Mouse (Mus musculus): Measurements from ENCODE around the gene Scyl1. TPM values are rescaled to one million over a fixed set of nuclear protein-coding genes. Genes with fewer than 3 reads are reported as not detected.
"Not testable (repeated sequence)": the region's sequence is repeated elsewhere in the genome, so short reads cannot be mapped to it uniquely, and the experiment has no call there.

Gene Scyl1
- polyA plus RNA-seq, 1 experiment from 2014 or later: 83.6 TPM

GRCm38 (mm10) chr19:5794771-5795576, 23.8 kb upstream of the Scyl1 start:
- no peak overlapping the region for H3K4me2 ChIP-seq
- no peaks in the 10 kb centered on the region for H3K9me3 ChIP-seq
- H3K9ac ChIP-seq: no peak overlapping the region
- WGBS: 29% methylated on average over 5 of the region's 5 CpGs
- H3K27me3 ChIP-seq: no peaks in the 10 kb centered on the region
- H3K36me3 ChIP-seq: peaks cover 44% of the 10 kb centered on the region
- H3K4me3 ChIP-seq: no peak overlapping the region; the same call in 1 of the 2 replicates
- peak overlapping the region; percentile 69 for H3K27ac ChIP-seq
- ATAC-seq (ENCODE audit: borderline replicate concordance, extremely low read depth, low FRiP score, low TSS enrichment): 0 out of 2 replicates have a peak, but pooled peaks have one; percentile 10
- peaks cover 25% of the 10 kb centered on the region for H3K4me1 ChIP-seq

GRCm38 (mm10) chr19:5793917-5794770, 22.9 kb upstream of the Scyl1 start:
- peaks cover 44% of the 10 kb centered on the region for H3K36me3 ChIP-seq
- H3K27me3 ChIP-seq, H3K9ac ChIP-seq, H3K9me3 ChIP-seq, H3K4me2 ChIP-seq, H3K4me3 ChIP-seq: not testable (repeated sequence)
- ATAC-seq (ENCODE audit: borderline replicate concordance, extremely low read depth, low FRiP score, low TSS enrichment): peak; percentile 51; the same call in 1 of the 2 replicates
- H3K27ac ChIP-seq: peak overlapping the region; percentile 69
- H3K4me1 ChIP-seq: peaks cover 25% of the 10 kb centered on the region
- WGBS: 14% methylated on average over 7 of the region's 7 CpGs

DNA sequence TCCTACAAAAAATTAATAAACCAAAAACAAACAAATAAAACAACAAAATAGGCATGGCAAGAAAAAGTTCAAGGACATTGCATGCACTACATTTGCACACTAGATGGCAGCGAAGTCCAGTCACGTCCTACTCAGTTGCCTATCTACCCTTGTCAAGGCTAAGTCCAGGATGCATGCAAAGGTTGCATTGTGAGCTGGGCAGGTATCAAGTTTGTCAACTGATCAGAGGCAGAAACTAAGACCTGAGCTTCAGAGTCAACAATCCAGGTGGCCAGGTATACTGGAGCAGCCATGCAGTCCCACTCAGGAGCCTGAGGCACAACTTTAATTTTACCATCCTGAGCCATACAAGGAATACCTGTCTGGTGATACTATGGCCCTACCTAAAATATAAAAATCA, 21.9 kb upstream of the Scyl1 start:
- Histone ChIP-seq H3K9me3 (no peaks in the 10 kb centered on the region), H3K4me3 (no peak overlapping the region), H3K4me2 (no peak overlapping the region), H3K27ac (no peak overlapping the region), H3K36me3 (peaks cover 35% of the 10 kb centered on the region), H3K27me3 (no peaks in the 10 kb centered on the region), H3K9ac (no peak overlapping the region), H3K4me1 (peaks cover 25% of the 10 kb centered on the region)
- WGBS: 4% methylated on average over 2 of the region's 2 CpGs
- peak; percentile 66; the same call in 1 of the 2 replicates for ATAC-seq (ENCODE audit: borderline replicate concordance, extremely low read depth, low FRiP score, low TSS enrichment)

GRCm38 (mm10) chr19:5791329-5791728, 20.1 kb upstream of the Scyl1 start:
- Histone ChIP-seq H3K4me1 (peaks cover 24% of the 10 kb centered on the region), H3K27me3 (no peaks in the 10 kb centered on the region), H3K4me2 (no peak overlapping the region), H3K9me3 (no peaks in the 10 kb centered on the region), H3K9ac (no peak overlapping the region), H3K4me3 (no peak overlapping the region), H3K27ac (no peak overlapping the region), H3K36me3 (peaks cover 17% of the 10 kb centered on the region)
- ATAC-seq (ENCODE audit: borderline replicate concordance, extremely low read depth, low FRiP score, low TSS enrichment): no peak
- 72% methylated on average over 4 of the region's 4 CpGs for whole genome bisulfite sequencing

GRCm38 (mm10) chr19:5789066-5789465, 17.8 kb upstream of the Scyl1 start:
- Histone ChIP-seq H3K36me3 (no peaks in the 10 kb centered on the region), H3K9me3 (no peaks in the 10 kb centered on the region), H3K27me3 (no peaks in the 10 kb centered on the region), H3K4me3 (no peak overlapping the region), H3K27ac (no peak overlapping the region), H3K4me2 (no peak overlapping the region), H3K9ac (no peak overlapping the region), H3K4me1 (peaks cover 14% of the 10 kb centered on the region)
- no peak for ATAC-seq (ENCODE audit: borderline replicate concordance, extremely low read depth, low FRiP score, low TSS enrichment)
- WGBS: 65% methylated on average over 5 of the region's 5 CpGs

DNA sequence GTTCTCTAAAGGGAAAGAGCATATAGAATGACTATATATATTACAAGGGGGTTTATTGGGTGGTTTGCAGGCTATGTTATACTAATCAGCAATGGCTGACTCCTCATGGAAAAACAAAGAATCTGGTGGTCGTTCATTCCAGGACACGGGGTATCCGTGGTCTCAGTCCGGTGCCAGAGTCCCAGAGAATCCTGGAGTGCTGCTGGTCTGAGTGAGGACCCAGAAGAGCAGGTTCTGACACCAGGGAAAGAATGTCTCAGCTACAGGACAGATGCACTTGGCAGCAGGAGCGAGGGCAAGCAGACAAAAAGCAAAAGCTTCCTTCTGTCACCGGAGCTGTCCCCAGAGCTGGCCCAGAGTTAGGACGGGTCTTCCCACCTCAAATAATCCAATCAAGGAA, 17.4 kb upstream of the Scyl1 start:
- no peak for ATAC-seq (ENCODE audit: borderline replicate concordance, extremely low read depth, low FRiP score, low TSS enrichment)
- no peaks in the 10 kb centered on the region for H3K27me3 ChIP-seq
- H3K9ac ChIP-seq: no peak overlapping the region
- peaks cover 14% of the 10 kb centered on the region for H3K4me1 ChIP-seq
- WGBS: 74% methylated on average over 7 of the region's 7 CpGs
- H3K27ac ChIP-seq: no peak overlapping the region
- H3K4me2 ChIP-seq: no peak overlapping the region
- H3K9me3 ChIP-seq: no peaks in the 10 kb centered on the region
- H3K4me3 ChIP-seq: no peak overlapping the region
- H3K36me3 ChIP-seq: no peaks in the 10 kb centered on the region

DNA sequence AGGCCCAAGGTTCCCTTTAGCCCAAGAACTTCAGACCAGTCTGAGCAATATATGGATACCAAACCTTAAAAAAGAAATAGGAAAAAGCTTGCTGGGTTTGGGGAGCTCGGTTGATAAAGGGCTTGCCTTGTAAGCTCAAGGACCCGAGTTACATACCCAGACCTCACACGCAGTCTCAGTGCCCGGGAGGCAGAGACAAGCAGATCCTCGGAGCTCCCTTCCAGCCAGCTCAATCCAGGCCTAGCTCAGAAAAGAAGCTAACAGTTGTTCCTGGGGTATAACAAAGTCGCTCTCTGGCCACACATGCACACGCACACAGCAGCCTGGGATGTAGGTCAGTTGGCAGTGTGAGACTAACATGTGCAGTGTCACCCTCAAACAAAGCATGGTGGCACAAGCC, 16.7 kb upstream of the Scyl1 start:
- WGBS: 81% methylated on average over 7 of the region's 7 CpGs
- H3K9me3 ChIP-seq: no peaks in the 10 kb centered on the region
- 0 out of 2 replicates have a peak overlapping the region, but pooled peaks have one; percentile 42 for H3K27ac ChIP-seq
- H3K36me3 ChIP-seq: no peaks in the 10 kb centered on the region
- H3K4me1 ChIP-seq: peaks cover 14% of the 10 kb centered on the region
- no peak for ATAC-seq (ENCODE audit: borderline replicate concordance, extremely low read depth, low FRiP score, low TSS enrichment)
- no peaks in the 10 kb centered on the region for H3K27me3 ChIP-seq
- H3K9ac ChIP-seq: no peak overlapping the region
- H3K4me3 ChIP-seq: no peak overlapping the region
- H3K4me2 ChIP-seq: no peak overlapping the region

DNA sequence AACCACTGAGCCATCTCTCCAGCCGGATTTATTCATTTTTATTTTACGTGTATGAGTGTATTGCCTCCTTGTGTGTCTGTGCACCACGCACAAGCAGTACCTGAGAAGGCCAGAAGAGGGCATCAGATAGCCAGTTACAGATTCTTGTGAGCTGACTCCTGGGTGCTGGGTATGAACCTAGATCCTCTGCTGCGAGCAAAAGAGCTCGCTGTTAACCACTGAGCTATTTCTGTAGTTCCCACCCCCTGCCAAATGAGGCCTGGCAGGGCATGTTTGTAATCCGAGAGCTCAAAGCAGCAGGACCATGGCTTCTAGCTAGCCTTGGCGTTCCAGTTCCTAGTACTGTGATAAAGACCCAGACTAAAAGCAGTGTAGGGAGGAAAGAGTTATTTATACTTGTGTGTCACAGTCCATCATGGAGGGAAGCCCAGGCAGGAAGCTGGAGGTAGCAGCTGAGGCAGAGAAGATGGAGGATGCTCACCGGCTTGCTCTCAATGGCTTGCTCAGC, 16.0 kb upstream of the Scyl1 start:
- no peaks in the 10 kb centered on the region for H3K27me3 ChIP-seq
- no peaks in the 10 kb centered on the region for H3K36me3 ChIP-seq
- H3K9ac ChIP-seq: no peak overlapping the region
- peaks cover 15% of the 10 kb centered on the region for H3K4me1 ChIP-seq
- H3K4me2 ChIP-seq: no peak overlapping the region
- H3K27ac ChIP-seq: 0 out of 2 replicates have a peak overlapping the region, but pooled peaks have one; percentile 42
- H3K4me3 ChIP-seq: no peak overlapping the region
- ATAC-seq (ENCODE audit: borderline replicate concordance, extremely low read depth, low FRiP score, low TSS enrichment): peak; percentile 66
- H3K9me3 ChIP-seq: no peaks in the 10 kb centered on the region
- WGBS: 7% methylated on average over 8 of the region's 8 CpGs

DNA sequence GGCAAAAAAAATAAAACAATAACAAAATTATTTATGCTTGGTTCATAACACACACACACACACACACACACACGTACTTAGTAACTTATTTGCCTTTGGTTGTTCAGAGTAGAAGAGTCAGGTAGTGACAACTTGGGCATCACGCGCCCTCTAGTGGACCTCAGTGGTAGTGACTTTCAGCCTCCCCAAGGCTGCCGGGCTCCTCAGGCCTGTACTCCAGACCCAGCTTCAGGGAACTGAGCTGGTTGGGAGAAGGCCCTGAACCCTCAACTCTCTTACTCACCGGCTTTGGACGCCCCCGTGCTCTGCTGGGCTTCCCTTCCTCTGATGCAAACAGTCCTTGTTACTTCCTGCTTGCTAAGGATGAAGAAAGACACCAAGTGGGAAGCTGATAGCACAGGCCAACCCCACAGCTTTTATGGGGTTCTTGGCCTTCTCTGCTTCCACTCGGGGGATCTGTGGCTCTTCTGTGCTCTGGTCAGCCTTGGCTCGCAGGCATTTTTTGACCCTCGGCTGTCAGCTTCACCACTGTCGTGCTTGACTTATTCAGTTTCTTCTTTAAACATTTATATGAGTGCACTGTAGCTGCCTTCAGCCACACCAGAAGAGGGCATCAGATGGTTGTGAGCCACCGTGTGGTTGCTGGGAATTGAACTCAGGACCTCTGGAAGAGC, 15.4 kb upstream of the Scyl1 start:
- Histone ChIP-seq H3K27ac (peak overlapping the region; percentile 11; the same call in 1 of the 2 replicates), H3K4me2 (no peak overlapping the region), H3K9ac (no peak overlapping the region)

DNA sequence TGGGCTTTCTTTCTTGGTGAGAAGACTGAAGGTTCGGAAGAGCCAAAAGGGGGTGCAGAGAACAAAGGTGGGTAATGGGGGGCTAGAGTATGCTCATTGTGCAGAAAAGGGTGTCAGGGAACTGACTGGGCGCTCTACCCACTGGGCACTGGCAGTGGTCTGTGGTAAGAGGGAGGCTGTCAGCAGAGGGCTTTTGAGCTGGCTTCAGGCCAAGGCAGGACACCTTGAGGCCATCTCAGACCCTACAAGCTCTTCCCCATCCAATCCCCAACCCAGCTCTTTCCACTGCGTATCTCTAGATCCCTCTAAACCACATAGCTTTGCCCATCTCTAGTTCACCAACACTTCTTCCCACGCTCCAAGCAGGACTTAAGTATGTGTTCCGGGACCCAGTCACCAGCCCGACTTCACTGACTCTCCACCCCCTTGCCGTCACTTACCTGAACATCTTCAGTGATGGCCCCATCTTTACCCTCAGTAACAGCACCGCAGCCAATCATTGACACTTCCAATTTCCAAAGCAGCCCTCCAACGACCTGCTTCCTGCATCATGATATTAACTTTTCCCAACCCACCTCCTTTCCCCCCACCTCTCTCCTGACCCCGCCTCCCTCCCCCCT, 13.8 kb upstream of the Scyl1 start:
- peaks cover 24% of the 10 kb centered on the region for H3K4me1 ChIP-seq
- H3K27me3 ChIP-seq: no peaks in the 10 kb centered on the region
- no peak overlapping the region for H3K27ac ChIP-seq
- WGBS: 49% methylated on average over 10 of the region's 10 CpGs
- H3K9me3 ChIP-seq: no peaks in the 10 kb centered on the region
- ATAC-seq (ENCODE audit: borderline replicate concordance, extremely low read depth, low FRiP score, low TSS enrichment): no peak
- H3K4me2 ChIP-seq: no peak overlapping the region
- H3K9ac ChIP-seq: no peak overlapping the region
- H3K4me3 ChIP-seq: no peak overlapping the region
- H3K36me3 ChIP-seq: no peaks in the 10 kb centered on the region

More for the DNA sequence above, 15.4 kb upstream of the Scyl1 start:
- H3K36me3 ChIP-seq: no peaks in the 10 kb centered on the region
- no peak overlapping the region for H3K4me3 ChIP-seq
- no peaks in the 10 kb centered on the region for H3K27me3 ChIP-seq
- 7% methylated on average over 12 of the region's 12 CpGs for WGBS
- H3K4me1 ChIP-seq: peaks cover 21% of the 10 kb centered on the region
- no peaks in the 10 kb centered on the region for H3K9me3 ChIP-seq
- ATAC-seq (ENCODE audit: borderline replicate concordance, extremely low read depth, low FRiP score, low TSS enrichment): peak; percentile 84

DNA sequence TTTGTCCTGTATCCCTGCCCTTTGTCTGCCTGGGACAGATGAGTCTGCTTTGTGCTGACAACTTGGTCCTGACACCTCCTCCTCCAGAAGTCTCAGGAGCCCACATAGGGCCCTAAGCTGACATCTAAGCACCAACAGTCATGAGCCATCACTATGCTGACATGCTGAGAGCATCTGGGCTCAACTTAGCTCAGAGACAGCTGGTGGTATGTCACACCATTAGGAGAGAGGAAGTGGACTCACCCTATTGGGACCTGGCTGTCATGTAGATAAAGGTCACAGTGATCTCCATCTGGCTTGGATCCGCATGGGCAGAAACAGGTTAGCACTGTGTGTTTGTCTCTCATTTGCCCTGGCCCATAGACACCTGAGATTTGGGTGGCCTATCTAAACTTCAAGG, 10.9 kb upstream of the Scyl1 start:
- Histone ChIP-seq H3K27ac (peak overlapping the region; percentile 61), H3K4me1 (peaks cover 20% of the 10 kb centered on the region), H3K4me3 (no peak overlapping the region), H3K9ac (no peak overlapping the region), H3K36me3 (no peaks in the 10 kb centered on the region), H3K27me3 (no peaks in the 10 kb centered on the region), H3K4me2 (no peak overlapping the region), H3K9me3 (no peaks in the 10 kb centered on the region)
- no peak for ATAC-seq (ENCODE audit: borderline replicate concordance, extremely low read depth, low FRiP score, low TSS enrichment)
- 87% methylated on average over 1 of the region's 1 CpGs for WGBS
